Mouse (Mus musculus) natural killer cell, adult 2 months (primary cell): ENCODE data around the gene Nat10.

Source experiments
- DNase-seq, 2 experiments: peaks; one replicate each; pipeline ENCODE4 v3.0.0; 2022; ENCODE audit warnings: low spot score in 2 of 2

The Nat10 gene

DNA sequence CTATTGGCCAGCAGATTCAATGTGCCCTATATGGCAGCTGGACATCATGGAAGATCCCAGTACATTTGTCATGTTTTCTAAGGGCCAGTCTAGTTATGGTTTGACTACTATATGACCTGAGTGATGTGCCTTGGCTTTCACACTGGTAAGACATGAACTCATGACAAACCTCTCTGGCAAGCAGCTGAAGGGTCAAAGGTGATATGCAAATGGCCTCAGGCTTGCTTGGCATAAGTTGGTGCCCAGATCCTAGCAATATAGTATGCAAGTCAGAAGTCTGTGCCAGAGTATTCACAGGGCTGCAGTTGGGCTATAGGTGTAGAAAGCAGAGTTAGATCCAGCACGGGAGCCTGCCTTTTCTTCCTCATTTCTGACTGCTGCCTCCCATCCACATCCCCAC is 69.8 kb downstream of the Nat10 start:
- no peak for DNase-seq

DNA sequence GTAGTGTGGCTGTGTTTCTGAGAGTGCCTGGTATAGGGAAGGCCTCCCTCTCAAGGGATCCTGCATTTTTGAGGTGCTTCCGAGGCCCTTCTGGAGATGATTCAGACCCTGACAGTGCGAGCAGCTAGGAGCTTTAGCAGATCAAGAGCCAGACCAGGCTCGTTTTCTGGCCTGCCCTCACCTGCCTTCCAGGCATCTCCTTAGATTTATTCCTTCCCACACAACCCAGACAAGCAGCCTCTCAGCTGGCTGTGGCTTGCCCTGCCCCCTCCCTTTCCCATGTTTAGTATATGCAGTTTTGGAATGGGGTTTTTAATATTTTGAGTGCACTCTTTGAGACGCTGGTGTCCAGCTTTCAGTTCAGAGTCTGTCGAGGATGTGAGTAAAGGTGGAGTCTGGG is 70.2 kb downstream of the Nat10 start:
- DNase-seq: no peak

DNA sequence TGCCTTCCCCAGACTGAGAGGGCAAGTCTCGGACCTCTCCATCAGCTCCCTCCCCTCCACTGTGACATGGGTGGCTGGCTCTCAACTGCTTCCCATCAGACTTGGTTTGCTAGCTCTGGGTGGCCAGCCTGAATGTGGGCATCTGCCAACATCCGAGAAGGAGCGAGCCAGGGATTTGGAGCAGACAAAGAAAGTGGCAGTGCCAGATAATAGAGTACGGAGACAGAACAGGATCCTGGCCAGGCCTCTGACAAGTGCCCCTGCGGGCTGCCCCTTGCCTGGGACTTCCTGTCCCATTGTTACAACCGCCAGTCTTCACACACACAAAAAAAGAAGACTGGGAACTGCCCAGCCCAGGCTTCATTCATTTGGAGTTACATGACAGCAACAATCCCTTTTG is 70.6 kb downstream of the Nat10 start:
- no peak for DNase-seq

DNA sequence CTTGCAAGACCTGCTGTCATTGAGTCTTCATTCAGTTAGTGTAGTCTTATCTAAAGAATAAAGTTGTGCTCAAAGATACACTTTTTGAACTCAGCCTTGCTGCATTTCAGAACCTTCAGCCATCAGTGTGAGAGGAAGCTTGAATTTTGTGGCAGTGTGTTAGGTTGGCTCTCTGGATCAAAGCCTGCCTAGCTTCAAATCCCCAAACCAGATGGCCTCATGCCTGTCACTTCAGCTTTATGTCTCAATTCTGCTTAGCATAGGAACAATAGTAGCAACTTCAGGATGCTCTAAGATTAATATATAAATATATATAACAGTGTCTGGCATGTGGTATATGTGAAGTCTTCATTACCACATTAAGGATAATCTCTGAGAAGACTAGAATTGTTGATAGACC is 73.2 kb downstream of the Nat10 start:
- no peak for DNase-seq

DNA sequence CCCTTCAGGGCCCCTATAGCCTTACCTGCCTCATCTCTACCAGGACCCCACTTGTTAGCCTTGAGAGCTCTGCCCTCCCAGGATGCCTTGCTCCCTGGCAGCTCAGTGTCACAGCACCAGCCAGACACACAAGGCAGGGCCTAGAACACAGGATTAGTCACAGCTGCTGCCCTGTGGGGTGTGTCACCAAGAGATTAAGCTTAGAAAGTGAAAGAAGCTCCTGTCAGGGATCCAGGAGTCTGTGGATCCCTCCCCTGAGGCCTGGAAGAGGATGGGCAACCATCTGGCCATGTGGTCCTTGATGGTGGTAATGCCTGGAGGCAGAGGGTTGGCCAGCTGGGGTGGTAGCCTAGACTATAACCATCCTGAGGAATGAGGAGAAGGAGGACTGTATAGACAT is 73.9 kb downstream of the Nat10 start:
- no peak for DNase-seq

DNA sequence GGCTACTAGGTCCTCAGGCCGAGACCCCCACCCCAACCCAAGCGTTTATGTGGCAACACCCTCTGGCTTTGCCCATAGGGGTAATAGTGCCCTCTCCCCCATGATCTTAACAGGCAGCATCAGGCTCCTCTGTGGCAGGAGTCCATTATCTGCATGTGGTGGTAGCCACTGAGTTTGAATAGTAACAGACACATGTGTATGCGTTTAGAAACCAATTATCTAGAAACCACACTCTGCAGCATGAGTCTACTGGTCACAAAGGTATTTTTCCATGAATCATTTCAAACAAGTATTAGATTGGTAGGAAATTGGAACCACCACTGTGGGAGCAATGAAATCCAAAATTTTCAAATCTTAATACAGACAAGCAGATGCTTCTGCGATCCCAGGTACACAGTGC is 75.5 kb downstream of the Nat10 start:
- DNase-seq: no peak

DNA sequence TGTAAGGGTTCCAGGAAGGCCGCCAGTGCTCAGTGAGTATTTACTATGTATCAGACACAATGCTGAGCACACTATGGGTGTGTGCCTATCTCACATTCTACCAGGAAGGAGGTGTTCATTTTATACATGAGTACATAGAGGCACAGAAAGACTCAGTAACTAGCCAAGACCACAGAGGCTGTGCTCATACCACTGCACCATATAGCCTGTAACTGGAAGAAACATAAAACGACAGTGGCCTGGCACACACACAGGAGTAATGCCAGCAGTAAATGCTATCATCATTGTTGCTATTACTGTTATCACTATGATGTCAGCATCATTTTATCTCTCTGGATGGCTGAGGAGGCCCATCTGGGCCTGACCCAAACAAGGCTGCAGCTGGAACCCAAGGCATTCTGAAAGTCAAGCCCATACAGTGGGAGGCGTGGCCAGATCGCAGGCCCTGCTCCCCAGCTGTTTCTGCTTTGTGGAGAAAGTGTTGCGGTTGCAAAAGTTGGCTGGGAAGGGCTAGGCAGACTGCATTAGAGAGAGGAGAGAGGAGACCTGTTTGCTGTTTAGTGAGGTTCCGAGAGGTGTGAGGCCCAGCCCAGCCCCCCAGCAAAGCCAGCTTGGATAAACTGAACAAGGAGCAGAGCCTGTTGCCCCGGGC is 76.0 kb downstream of the Nat10 start:
- DNase-seq: no peak

DNA sequence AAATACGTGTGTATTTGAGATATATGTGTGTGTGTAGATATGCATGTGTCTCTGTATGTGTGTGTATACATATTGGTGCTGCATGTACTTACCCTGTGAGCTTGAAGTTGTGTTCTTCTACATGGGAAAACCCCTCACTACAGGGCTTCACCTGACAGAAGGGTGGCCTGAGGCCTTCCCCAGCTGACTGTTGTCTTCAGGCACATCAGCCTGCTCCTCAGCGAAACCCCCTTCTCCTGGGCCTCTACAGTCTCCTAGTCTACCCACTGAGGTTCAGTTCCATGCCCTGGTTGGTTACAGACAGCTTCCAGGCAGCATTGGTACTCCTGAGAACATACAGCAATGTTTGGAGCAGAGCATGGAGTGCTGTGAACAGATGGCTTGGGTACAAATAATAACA is 76.6 kb downstream of the Nat10 start:
- DNase-seq: no peak

DNA sequence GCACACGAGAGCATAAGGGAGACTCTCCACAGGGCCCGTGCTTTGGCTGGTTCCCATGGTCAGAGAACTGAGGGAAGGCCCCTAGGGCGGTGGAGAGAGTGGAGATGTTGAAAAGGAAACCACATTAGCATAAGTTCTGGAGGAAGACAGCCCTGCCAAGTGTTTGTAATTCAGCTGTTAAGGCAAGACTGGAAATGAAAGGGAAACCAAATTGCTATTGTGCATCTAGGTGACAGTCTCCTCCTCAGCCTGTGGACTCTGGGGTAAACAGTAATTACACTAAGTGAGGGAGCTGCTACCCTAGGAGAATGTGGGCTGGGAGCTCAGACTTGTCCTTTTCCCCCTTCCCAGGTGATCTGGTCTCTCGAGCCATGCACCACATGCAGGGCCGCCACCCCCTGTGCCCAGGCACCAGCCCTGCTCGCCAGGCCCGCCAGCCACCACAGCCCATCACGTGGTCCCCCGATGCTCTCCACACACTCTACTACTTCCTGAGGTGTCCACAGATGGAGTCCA is 78.1 kb downstream of the Nat10 start:
- DNase-seq: peak; percentile 37 to 49

DNA sequence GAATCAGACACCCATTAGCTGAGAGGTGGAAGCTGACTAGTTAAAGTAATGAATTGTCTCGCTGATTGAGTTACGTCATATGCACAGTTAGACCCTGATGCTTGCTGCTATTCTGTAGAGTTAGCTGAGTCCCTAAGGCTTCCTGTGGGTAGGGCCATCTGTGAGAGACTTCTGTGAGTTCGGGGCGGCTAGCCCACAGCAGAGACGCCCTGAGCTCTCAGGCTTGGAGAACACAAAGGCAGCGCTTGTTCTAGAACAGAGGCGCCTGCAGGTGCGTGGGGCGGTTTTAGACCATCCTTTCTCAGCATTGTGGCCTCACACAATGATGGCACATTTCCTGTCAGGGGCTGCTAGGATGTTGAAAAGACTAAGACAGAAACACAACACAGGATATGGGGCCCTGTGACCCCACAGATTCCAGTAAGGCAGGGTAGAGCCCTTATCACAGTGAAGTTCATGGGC is 78.8 kb downstream of the Nat10 start:
- peak; percentile 71 to 72 for DNase-seq

DNA sequence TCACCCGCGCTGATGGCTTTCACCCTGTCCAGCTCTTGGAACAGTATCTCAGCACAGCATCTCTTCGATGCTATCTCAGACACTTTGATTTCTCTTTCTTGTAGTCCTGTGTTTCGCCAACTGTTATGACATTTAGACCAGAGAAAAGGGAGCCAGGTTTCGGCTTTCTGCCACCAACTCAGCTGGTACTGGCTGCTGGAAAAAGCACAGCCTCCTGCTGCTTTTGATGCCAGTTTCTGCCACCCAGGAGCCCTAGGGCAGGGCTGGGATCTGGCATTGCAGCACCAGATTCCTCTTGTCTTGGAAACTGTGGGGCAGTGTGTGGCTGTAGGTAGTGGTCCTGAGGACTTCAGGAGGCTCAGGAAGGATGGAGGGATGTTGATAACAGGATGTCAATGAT is 79.9 kb downstream of the Nat10 start:
- DNase-seq: no peak

DNA sequence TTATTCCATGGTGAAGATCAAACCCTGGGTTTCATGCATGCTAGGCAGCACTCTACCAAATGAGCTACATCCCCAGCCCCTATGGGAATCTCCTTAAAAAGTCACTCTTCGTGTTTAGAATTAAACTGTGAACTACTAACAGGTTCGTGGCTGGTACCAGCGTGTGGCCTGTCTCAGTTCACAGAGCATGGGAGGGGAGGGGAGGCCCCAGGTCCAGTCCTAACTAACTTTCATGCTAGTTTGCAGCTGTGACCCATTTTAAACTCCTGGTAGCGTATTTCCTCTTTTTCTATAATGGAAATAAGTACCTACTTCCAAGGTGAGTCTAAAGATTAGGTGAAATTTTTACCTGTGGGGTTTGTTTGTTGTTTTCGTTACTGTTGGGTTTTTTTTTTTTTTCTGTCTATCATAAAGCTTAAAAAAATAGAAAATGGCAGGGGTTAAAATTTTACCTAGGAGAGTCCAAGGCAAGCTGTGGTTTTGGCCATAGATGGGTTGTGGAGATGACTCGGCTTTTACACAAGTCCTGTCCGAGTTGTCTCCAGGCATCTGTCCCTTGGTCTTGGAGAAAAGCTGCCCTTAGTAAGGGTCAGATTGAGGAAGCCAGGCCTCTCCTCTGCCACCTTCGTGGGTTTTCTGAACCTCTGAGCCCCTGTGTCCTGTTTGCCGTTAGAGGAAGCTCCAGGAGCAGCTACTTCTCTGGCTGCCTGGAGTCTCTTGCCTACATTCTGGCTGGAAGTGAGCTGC is 80.5 kb downstream of the Nat10 start:
- no peak for DNase-seq

DNA sequence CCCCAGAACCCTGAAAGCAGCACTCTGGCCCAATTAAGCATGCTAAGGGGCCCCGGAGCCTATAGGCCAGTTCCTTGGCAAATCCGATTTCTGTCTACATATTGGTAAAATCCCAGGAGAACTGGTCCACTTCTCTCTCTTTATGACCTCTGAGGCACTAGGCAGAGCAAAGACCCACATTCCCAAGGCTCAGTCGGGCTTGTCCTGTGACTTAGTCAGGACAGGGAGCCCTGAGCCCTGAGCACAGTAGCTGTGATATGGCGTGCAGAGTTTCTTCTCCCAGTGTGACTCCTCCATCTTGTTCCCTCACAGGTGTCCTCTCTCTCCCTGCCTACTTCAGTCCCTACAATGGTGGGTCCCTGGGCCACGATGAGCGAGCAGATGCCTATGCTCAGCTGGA is 82.6 kb downstream of the Nat10 start:
- DNase-seq: no peak

DNA sequence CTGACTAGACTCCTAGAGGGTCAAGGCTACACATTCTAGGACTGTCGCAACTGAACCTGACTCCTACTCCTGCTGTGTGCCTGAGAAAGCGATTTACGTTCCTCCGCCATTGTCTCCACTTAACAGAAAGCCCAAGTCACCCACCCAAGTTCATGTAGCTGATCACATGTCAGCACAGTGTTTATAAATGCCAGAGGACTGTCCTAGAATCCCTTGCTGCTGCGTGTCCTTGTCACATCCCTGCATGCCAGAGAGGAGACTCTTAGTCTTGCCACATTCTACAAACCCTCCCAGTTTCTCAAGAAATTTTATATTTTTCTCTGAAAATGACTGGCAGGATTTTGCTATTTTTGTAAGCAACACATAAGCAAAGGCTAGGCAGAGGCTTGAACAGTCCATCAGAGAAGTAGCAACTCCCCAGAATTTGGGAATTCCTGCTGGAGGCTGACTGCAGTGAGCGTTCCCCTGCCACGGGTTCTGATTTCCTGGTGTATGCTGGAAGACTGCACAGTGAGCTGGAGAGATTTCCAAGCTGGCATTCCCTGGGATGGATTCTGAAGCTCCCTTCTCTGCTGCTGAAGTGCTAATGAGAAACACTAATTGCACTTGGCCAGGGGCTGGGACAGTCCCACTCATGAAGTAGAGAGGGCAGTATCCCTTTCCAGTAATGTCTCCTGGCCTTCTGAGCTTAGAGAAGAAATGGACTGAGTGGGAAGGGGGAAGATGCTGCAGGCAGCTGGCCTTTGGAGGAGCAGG is 83.3 kb downstream of the Nat10 start:
- no peak for DNase-seq

DNA sequence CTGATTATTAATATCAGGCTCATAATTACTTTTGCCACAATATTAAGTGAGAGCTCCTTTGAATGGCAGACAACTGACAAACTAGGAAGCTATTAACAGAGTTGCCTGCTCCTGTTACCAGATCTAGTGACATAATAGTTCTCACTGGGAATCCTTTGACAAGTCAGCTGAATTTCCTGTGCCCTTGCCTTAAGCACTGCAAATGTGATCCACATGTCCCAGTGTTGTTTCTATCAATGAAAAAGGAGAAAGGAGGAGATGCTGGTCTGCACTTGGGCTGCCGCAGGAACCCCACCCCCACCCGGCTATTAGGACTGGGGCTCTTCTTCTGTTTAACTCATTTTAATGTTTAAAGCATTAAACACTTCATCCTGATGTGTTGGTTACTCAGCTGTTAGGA is 84.3 kb downstream of the Nat10 start:
- no peak for DNase-seq

DNA sequence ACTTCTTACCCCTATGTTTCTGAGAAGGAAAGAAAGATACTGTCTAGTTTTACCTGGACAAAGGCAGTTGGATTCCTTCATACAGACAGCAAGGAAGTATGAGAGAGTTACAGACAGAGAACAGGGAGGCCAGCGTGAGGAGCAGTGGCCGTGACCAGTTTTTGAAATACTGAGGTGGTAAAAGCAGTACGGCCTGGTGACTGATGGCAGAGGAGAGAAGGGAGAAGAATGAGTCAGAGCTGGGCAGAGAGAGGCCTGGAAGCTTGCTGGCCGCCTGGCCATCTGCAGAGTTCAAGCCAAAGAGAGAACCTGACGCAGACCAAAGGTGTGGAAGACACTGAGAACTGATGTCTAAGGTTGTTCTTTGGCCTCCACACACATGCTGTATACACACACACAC is 85.7 kb downstream of the Nat10 start:
- DNase-seq: no peak

DNA sequence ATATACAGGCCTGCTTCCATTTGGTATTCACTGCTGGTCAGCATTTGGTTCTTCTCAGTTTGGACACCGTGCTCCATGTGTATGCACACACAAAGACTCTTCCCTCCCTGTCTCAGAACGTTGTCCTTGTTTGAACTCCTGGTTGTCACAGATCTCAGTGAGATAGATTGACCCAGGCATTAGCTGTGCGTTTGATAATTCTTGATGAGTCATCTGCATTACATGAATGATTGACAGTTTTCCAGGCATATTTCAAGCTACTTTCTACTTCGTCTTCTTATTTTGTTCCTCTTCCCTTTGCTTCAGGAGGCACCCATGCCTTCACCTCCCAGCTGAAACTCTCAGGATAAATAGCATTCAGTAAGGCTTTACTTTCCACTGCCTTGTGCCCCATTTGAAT is 87.5 kb downstream of the Nat10 start:
- no peak for DNase-seq

DNA sequence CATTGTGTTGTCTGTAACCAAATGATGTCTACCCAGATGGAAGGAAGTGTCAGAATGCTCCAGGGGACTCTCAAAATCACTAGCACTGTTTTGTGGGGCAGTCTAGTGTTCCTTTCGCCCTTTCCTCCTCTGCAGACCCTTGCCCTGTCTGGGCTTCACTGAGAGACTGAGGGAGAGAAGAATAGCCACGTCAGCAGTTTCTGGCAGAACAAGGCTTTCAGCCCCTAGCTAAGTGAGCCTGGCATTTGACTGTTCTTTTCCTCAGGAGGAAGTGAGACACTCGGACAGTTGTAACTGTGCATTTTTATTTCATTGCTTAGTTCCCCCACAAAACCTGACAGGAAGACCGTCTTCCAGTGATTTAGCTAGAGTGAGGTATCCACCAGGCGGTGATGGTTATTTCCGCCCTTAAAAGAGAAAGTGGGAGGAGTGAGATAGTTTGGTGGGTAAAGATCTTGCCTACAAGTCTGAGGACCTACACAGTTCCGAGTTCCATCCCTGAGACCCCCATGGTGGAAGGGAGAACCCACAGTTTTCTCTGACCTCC is 88.4 kb downstream of the Nat10 start:
- DNase-seq: no peak
